Mouse (Mus musculus) mouse embryonic stem cell (cell line): ENCODE data around the gene Slc4a4.

ENCODE experiments used
- in situ Hi-C, 2 experiments: fragments of 300-500 bp; cut with MboI; formaldehyde crosslinking; loops; 1 replicate in 1 of 2; 3 replicates in 1 of 2; pipeline ENCODE4 v1.14.3; 2019 to 2020; ENCODE audit warnings: low sequenced_read_pairs in 2 of 2, low pct_unique_long_range_greater_than_20kb in 1 of 2, mixed read lengths in 1 of 2; ENCODE audit not compliant: unreplicated experiment in 1 of 2

Slc4a4 gene

DNA sequence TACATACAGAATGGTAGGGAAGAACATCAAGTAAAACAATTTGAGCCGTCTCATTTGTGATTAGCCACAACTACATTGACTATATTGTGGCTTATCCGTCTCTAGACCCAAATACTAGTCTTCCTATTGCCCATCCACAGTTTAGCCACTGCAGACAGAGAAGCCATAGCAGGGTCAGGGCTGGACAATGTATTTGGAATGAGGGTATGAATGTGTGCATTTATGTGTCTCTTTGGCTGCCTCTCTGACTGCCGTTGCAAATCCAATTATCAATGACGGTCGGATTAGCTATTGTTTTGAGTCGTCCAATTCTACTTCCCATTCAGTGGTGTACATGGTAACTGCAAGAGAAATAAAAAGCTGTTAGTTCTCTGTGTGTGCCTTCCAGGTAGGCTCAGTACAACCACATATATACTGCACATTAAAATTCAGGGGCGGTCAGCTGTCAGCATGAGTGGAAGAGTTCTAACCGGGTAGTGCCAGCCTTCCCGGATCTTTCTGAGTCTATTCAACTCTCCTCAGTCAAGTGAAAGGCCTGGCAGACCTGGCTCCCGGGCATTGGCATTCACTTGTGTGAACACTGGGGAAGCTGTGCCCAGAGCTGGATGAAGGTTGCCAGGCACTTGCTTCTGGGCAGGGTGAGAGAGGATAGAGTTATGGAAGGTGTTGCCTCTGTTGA is 59.2 kb downstream of the Slc4a4 start:
- in situ Hi-C loops, result no loop called here

DNA sequence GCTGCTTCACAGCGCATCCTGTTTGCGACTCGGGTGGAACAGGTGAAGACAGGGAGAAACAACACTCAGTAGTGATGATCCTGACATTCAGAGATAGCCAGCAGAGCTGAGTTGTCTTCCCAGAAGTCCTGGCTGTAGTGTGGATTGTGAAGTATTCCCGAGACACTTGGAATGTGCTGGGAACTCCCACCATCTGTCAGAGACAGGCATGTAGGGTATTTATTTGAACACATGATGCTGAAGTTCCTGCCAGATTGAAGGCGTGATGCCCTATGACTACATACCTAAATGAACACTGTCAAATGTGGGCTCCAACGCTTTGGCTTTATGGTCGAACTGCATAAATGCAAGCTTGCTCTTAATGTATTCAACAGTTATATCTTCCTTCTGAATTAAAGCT is 63.7 kb downstream of the Slc4a4 start:
- in situ Hi-C loops, result no loop called here

DNA sequence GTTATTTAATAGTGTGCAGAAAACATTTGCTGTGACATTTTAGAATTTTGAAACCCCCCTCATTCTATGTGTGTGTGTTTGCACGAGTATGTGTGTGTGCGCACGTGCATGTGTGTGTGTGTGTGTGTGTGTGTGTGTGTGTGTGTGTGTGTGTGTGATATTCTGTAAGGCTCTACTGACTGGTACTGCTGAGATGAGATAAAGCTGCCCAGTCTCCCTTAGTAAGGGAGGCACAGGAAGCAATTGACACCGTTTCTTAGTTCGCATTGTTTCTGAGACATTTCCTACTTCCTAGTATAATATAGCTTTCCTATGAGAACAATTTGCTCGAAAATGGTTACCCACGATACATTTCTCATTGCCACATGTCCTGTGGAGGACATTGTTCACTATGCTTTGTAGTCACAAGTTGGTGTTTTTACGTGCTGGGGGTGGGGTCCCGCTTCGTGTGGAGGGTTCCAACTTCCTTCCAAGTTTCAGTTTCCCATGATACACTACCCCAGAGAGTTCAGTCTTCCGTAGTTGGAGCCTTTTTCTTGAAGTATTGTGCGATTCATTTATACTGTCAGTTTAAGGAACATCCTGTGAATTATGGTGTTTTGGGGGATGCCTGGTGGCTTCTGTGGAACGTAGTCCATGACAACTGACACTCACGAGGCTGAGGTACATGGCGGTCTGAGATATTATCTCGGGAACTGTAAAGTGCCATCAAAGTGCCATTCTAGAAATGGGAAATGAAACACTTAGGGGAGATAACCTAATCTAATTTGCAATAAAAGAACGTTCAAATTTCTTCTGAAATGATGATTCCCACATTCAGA is 66.3 kb downstream of the Slc4a4 start:
- in situ Hi-C loops, result no loop called here

DNA sequence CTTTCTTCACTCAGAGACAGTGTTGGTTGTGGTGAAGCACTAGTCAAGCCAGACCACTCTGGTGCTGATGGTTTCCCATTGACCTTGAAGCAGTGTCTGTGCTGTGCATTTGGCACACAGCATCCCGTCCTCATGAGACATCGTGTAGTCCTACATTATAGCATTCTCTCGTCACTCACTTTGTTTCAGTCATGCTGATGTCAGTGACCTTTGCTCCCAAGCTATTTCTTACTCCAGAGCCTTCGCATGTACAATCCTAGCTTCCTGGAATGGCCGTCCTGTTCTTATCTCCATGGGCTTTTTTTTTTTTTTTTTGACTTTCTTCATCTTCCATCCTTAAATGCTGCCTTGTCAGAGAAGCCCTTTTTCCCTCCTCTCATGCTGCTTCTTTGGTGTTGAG is 71.1 kb downstream of the Slc4a4 start:
- in situ Hi-C loops, result no loop called here

DNA sequence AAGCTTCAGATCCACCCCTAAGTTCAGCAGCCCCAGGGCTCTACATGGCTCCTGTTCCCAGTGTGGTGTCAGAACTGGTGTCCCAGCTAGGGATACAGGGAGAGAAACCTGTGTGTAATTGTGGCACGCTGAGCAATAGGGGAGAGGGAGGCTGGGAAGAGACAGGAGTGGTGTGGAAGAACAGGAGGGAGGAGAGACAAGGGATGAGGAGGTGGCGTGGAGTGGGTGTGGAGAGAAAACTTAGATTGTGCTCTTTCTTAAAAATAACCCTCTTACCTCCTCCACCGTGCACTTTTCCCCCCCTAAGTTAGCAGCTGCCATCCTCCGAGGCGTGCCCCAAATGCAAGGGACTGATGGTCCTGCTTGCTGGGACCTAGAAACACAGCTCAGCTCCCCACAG is 72.3 kb downstream of the Slc4a4 start:
- in situ Hi-C loops, result no loop called here

DNA sequence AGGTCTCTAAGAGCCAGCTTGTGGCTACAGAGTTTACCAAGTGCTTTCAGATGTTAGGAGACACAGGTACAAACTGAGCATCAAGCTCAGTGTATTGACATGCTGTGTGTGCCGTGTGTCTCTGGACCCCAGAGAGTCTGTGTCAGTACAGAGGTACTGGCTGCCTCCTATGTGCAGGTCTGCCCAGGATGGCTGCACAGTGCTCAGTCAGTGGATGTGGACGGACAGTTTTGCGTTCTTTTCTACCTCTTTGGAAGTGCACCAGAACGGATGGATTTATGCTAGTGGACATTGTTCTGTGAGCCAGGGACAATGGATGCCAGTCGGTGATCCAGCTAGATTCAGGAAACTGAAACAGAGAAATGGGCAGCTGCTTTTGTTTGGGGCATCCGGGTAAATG is 72.8 kb downstream of the Slc4a4 start:
- in situ Hi-C loops, result no loop called here

DNA sequence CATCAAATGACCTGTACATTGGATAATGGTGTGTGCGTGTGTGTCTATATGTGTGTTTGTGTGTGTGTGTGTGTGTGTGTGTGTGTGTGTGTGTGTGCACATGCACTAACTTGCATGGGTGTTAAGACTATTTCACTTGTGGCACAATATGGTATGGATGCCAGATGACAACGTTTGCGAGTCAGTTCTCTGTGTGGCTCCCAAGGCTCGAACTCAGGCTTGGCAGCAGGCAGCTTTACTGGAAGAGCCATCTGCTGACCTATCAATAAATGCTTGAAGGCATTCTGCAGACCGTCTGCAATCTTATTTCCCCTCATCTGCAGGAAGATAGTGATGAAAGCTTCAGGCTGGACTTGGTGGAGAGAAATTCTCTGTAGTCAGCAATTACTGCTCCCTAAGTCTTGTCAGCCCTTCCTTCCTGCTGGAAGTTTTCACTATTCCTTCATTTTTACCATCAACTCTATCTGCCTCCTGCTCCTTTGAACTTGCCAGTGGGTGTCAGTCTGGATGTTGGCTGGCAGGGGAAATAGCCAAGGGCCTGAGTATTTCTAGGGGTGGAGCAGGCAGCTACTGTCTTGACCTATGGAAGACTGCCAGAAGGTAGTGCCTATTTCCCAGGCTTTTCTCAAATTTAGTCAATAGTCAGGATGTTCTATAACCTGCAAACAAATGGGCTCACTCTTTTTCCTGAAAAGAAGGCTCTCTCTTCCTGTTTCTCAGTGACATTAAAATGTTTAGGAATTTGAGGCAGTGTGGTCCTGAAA is 73.9 kb downstream of the Slc4a4 start:
- in situ Hi-C loops, result no loop called here

DNA sequence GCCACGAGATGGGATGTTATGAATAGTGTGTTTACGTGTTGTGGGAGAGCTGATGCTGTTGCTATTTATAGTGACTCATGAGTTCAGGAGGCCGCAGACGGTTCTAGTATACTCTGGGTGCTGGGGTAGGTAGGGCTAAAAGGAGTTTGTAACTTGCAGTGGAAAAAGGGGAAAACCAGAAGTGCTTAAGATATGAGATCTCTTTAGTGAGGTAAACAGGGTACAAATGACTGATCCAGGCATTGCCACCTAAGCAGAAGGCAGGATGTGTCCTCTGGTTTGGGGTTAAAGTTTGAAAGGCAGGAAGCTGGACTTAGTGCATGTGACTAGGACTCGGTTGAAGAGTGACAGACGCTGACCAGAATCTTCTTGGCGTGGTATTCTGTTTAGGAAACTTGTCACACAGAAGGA is 74.7 kb downstream of the Slc4a4 start:
- in situ Hi-C loops, result no loop called here

DNA sequence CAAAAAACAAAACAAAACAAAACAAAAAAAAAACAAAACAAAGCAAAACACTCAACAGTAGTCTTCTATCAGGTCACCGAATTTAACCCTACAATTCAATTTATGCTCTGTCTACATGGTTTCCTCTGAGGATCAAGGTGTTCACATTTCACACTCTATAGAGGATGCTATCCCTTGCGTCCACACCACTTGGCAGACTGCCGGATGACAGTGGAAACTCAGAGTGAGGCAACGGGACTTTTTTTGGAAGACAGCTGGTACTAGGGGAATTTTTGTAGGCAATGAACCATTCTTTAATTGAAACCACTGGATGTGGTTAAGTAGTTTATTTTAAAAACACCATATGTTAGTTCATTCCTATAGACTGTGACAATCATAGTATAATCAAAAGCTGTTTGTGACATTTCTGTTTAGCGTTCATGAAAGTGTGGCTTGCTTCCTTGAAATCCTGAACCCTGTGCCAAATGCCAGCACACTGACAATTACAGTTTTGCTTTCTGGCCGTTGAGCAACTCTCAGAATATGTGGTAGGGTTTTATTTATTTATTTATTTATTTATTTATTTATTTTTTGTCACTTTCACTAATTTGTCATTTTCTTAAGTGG is 78.2 kb downstream of the Slc4a4 start:
- in situ Hi-C loops, result no loop called here

DNA sequence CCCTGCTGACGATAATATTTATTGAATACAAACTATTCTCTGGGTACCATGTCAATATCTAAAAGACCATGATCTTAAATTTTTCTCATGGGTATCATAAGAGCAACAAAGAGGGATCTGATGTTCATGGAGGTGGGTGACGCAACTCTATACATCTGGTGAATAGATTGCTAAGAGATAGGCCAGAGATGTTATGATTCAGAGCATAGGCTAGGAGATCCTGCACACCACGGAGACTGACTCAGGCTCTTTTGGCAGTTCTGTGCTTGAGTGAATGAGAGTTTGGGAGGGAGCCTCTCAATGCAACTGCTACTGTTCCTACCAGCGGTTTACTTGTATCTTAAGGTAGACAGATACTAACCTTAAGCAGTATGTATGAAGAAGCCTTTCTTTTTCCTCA is 79.9 kb downstream of the Slc4a4 start:
- in situ Hi-C loops, result no loop called here

DNA sequence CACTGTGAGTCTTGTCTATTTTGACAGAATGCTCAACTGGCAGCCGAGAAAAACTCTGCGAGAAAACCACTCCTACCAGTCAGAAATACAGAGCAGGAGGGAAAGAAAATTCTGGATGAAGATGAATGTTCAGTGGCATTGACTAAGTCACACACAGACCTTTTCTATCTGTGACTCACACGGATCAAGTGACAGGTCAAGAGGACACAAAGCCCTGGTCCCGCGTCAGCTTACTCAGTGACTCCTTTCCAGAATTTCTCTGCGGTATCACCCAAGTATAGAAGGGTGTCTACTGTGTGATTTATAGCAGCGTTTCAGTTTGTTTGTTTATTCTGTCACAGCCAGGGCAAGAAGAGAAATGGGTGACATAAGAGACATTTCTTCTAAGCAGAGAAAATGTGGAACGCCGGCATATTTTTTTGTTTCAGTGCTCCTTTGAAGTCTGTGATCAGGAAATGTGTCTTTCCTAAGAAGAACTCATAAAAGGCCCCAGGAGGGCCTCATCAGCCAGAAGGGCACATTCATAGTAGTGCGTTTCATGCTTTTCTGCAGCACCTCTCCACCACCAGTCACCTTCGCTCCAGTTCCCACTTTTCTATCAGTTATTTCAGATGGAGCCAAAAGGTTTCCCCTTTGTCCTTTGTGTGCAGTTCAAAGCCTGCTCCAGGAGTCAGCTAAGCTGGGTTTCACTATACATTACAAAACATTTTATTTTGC is 82.5 kb downstream of the Slc4a4 start:
- in situ Hi-C loops, result no loop called here

DNA sequence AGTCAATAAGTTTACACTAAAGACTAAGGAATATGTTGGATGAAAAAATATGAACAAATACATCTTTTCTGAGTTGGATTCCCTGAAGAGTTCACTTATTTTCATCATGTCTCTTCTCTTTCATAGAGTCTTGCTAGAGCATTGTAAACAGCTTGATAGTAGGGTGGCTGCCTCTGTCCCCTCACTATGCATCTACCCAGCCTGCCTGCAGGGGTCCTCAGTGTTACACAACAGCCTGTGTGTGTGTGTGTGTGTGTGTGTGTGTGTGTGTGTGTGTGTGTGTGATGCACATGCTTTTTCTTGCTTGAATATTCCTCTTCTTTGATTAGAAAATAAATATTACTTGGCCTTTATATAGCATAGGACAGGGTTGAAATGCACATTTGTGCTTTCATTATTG is 84.9 kb downstream of the Slc4a4 start:
- in situ Hi-C loops, result no loop called here

DNA sequence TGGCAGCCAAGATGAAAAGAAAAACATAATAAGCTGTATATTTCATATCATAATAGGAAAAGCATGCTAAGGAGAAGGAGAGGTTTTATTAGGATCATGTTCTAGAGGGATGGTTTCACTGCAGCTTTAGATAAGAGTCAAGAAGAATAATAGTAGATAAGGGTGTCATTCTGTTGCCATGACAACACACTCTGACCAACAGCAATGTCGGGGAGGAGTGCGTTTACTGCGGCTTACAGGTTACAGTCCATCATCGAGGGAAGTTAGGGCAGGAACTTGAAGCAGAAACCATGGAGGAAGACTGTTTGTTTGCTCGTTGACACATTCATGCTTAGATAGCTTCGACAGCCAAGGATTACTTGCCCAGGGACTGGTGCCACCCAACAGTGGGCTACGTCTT is 85.7 kb downstream of the Slc4a4 start:
- in situ Hi-C loops, result no loop called here

DNA sequence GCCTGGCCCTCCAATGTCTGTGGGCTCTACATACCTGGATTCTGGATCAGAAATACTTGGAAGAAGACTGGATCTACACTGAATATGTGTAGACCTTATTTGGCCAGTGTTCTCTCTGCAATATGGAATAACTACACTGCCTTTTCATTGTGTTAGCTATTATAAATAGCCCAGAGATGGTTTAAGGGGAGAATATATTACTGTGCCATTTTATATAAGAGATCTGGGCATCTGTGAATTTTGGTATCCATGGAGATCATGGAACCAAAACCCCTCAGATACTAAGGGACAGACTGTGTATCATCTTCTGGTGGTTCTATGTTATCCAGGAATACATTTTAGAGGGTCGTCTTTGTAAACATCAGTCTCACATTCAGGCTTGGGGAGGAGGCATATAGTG is 86.5 kb downstream of the Slc4a4 start:
- in situ Hi-C loops, result no loop called here

DNA sequence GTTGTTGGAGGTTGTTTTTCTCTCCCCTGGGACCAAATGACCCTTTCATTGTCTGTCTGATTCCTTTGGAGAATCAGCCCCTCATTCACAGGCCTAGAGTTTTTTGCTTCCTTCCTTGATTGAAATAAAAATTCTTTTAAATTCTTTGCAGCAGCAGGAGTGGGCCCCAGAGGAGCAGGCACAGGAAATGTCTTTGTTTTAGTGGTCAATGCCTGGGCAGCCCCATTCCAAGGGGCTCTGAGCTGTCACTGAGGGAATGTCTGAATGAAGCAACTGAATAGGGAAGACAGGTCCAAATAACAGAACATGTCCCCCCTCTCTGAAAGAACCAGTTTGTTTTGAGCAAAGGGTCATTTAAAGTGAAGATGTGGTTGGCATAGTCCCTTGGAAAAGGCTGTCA is 89.1 kb downstream of the Slc4a4 start:
- in situ Hi-C loops, result no loop called here

DNA sequence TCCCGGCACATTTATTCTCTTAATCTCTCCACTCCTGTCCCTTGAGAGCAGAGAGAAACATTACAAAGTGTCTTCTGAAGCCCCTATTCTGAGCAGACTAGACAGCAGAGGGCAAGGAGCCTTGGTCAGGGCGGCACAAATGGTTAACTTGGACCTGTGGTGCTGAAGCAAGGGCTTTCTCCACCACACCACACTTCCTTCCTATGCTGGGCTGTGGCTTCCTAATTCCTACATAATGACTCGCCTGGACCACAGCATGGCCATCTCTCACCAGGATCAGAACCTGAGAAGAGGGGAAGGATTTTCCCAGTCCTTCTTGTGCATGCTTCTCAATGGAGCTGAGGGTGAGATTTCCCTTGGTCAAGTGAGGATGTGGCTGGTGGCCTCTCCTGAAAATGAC is 89.8 kb downstream of the Slc4a4 start:
- in situ Hi-C loops, result no loop called here

DNA sequence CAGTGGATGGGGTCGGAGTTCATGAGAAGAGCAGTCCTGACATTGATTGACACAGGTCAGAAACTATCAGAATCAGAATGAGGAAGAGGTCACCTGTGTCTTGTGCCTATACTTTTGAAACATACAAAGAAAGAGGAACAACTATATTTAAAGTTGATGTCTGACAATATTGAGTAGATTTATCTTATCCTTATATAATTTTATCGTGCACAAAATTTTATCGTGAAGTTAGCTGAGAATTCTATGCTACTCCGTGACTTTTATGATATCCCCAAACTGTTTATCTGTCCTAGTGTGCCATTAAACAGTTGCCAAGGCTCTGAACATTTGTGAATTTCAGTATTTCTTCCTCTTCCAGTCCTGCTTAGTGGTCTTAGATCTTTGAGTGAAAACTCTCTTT is 94.1 kb downstream of the Slc4a4 start:
- in situ Hi-C loops, result no loop called here

DNA sequence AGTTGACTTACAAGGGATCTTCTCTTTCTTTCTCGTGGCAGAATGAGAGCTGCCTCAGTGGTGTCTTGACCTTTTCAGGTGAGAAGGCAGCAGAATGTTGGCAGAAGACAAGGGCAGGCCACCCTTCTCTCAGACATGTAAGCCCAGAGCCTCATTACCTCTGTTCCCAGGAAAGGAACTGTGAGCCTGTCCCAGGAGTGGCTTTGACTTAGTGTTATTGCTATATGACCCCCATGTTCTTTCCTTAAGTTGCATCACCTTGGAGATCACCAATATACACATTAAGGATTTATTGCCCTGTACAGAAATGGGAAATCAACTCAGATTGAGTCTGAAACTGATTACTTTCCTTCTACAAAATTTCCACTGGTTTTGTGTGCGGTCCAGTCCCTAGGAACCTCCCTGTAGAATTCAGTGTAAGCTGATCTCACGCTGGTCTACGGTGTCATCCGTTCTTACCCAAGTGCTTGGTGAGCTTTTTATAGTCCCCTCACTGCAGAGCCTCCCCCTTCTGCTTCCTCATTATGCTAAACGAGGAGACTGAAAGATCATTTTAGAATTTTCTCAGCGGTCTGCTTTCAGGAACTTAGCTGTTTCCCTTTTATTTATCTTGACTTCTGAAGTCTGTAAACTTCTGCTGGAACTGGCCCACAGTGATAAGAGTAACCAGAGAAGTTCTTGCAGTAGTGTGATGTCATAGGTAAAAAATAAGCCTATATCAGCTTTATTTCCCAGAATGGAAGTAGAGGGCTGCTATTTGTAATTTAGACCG is 94.8 kb downstream of the Slc4a4 start:
- in situ Hi-C loops, result no loop called here
